Mouse (Mus musculus): ENCODE measurements around the gene Olfr1396.

GRCm38 (mm10) chr11:49084875-49085274 is 29.8 kb downstream of the Olfr1396 start:
- TF ChIP-seq CTCF (IDR thresholded peaks at IDR 0.05; ENCODE audit: borderline replicate concordance, extremely low read depth, insufficient read depth, insufficient read length) (no peak), POLR2A (IDR thresholded peaks at IDR 0.05; ENCODE audit: borderline replicate concordance, extremely low read depth, insufficient read depth, insufficient read length, poor library complexity, severe bottlenecking) (no peak)
